Mouse (Mus musculus) heart, embryonic 12.5 days (tissue): ENCODE results near the gene Phldb2. TPM values are rescaled to one million over a fixed set of nuclear protein-coding genes. Genes with fewer than 3 reads are reported as not detected.

Experiments used
- ATAC-seq: fragments of 200-750 bp; cut with Nextera tagmentation; 2 replicates; pipeline ENCODE4 v1.8.0; 2017; ENCODE audit warnings: moderate TSS enrichment, moderate library complexity; ENCODE audit not compliant: insufficient number of reproducible peaks, low FRiP score
- H3K27ac ChIP-seq: fragments of 300-500 bp; sonication (generic); 2 replicates; pipeline ENCODE4 v1.5.1; 2016; ENCODE audit warnings: mild to moderate bottlenecking, moderate library complexity; ENCODE audit not compliant: poor library complexity, severe bottlenecking
- H3K27me3 ChIP-seq: fragments of 300-500 bp; sonication (generic); replicated peaks from 2 replicates; pipeline ENCODE4 v1.6.1; 2016; ENCODE audit warnings: mild to moderate bottlenecking, moderate library complexity
- H3K36me3 ChIP-seq: fragments of 300-500 bp; sonication (generic); 2 replicates; pipeline ENCODE4 v1.6.1; 2016; ENCODE audit warnings: mild to moderate bottlenecking, moderate library complexity
- H3K4me1 ChIP-seq: fragments of 300-500 bp; sonication (generic); replicated peaks from 2 replicates; pipeline ENCODE4 v1.6.1; 2016; ENCODE audit warnings: mild to moderate bottlenecking
- H3K4me2 ChIP-seq: fragments of 300-500 bp; sonication (generic); 2 replicates; pipeline ENCODE4 v1.6.1; 2016; ENCODE audit warnings: mild to moderate bottlenecking, moderate library complexity
- H3K4me3 ChIP-seq: fragments of 300-500 bp; sonication (generic); 2 replicates; pipeline ENCODE4 v1.5.1; 2016; ENCODE audit warnings: mild to moderate bottlenecking
- H3K9ac ChIP-seq: fragments of 300-500 bp; sonication (generic); 2 replicates; pipeline ENCODE4 v1.6.1; 2016; ENCODE audit warnings: mild to moderate bottlenecking, moderate library complexity
- H3K9me3 ChIP-seq: fragments of 300-500 bp; sonication (generic); replicated peaks from 2 replicates; pipeline ENCODE4 v1.6.1; 2016; ENCODE audit warnings: mild to moderate bottlenecking, moderate library complexity
- WGBS: fragments of 180-500 bp; shearing (Covaris S2); methylation state at CpG from one replicate; pipeline ENCODE4 v1.1.7; 2016; 5-methylcytosine and 5-hydroxymethylcytosine counted together
- polyA plus RNA-seq: library from polyadenylated mRNA; unstranded; fragments of >200 nt; fragmentation: Nextera tagmentation; extraction: Ambion mirVana; gene quantifications from 2 replicates; pipeline ENCODE4 v1.2.1, GENCODE M21; 2016

The Phldb2 gene
- polyA plus RNA-seq, 1 experiment from 2014 or later: 59.2 TPM

- no peaks in the 10 kb centered on the region for H3K4me1 ChIP-seq
- ATAC-seq: no peak
- H3K4me3 ChIP-seq: no peak overlapping the region
- H3K27me3 ChIP-seq: no peaks in the 10 kb centered on the region
- H3K9ac ChIP-seq: no peak overlapping the region
- no peaks in the 10 kb centered on the region for H3K36me3 ChIP-seq
- WGBS: 87% methylated on average over 5 of the region's 5 CpGs
- H3K9me3 ChIP-seq: no peaks in the 10 kb centered on the region
- no peak overlapping the region for H3K4me2 ChIP-seq
- no peak overlapping the region for H3K27ac ChIP-seq
These were observed 7.7 kb downstream of the Phldb2 start for GRCm38 (mm10) chr16:45945649-45946048.

GRCm38 (mm10) chr16:45945174-45945631, 8.2 kb downstream of the Phldb2 start:
- no peak overlapping the region for H3K4me3 ChIP-seq
- no peaks in the 10 kb centered on the region for H3K36me3 ChIP-seq
- WGBS: 62% methylated on average over 11 of the region's 11 CpGs
- no peaks in the 10 kb centered on the region for H3K9me3 ChIP-seq
- no peak for ATAC-seq
- H3K27ac ChIP-seq: no peak overlapping the region
- H3K27me3 ChIP-seq: no peaks in the 10 kb centered on the region
- no peak overlapping the region for H3K4me2 ChIP-seq
- no peaks in the 10 kb centered on the region for H3K4me1 ChIP-seq
- no peak overlapping the region for H3K9ac ChIP-seq

- no peak for ATAC-seq
- WGBS: 68% methylated on average over 8 of the region's 8 CpGs
- no peaks in the 10 kb centered on the region for H3K36me3 ChIP-seq
- H3K4me2 ChIP-seq: no peak overlapping the region
- H3K9me3 ChIP-seq: 0 out of 2 replicates have a peak, but pooled peaks cover 2% of the 10 kb centered on the region
- H3K27me3 ChIP-seq: no peaks in the 10 kb centered on the region
- H3K27ac ChIP-seq: no peak overlapping the region
- no peak overlapping the region for H3K9ac ChIP-seq
- no peak overlapping the region for H3K4me3 ChIP-seq
- H3K4me1 ChIP-seq: no peaks in the 10 kb centered on the region
These were observed 11.1 kb downstream of the Phldb2 start for GRCm38 (mm10) chr16:45942169-45942891.

GRCm38 (mm10) chr16:45940701-45941100, 12.7 kb downstream of the Phldb2 start:
- WGBS: 72% methylated on average over 2 of the region's 2 CpGs
- Histone ChIP-seq H3K4me1 (no peaks in the 10 kb centered on the region), H3K4me2 (no peak overlapping the region), H3K36me3 (no peaks in the 10 kb centered on the region), H3K27me3 (no peaks in the 10 kb centered on the region), H3K9ac (no peak overlapping the region), H3K27ac (no peak overlapping the region), H3K9me3 (0 out of 2 replicates have a peak, but pooled peaks cover 2% of the 10 kb centered on the region), H3K4me3 (no peak overlapping the region)
- ATAC-seq: no peak

- H3K4me3 ChIP-seq: no peak overlapping the region
- no peak overlapping the region for H3K4me2 ChIP-seq
- ATAC-seq: no peak
- WGBS: 86% methylated on average over 3 of the region's 3 CpGs
- H3K36me3 ChIP-seq: no peaks in the 10 kb centered on the region
- H3K9ac ChIP-seq: no peak overlapping the region
- no peak overlapping the region for H3K27ac ChIP-seq
- no peaks in the 10 kb centered on the region for H3K27me3 ChIP-seq
- no peaks in the 10 kb centered on the region for H3K4me1 ChIP-seq
- 0 out of 2 replicates have a peak, but pooled peaks cover 2% of the 10 kb centered on the region for H3K9me3 ChIP-seq
These were observed 14.0 kb downstream of the Phldb2 start for GRCm38 (mm10) chr16:45939436-45939835.

GRCm38 (mm10) chr16:45937381-45937780, 16.0 kb downstream of the Phldb2 start:
- H3K27ac ChIP-seq: no peak overlapping the region

GRCm38 (mm10) chr16:45936521-45936920, 16.9 kb downstream of the Phldb2 start:
- no peak overlapping the region for H3K27ac ChIP-seq
- H3K4me2 ChIP-seq: no peak overlapping the region
- H3K27me3 ChIP-seq: no peaks in the 10 kb centered on the region
- no peaks in the 10 kb centered on the region for H3K36me3 ChIP-seq
- ATAC-seq: no peak
- no peak overlapping the region for H3K4me3 ChIP-seq
- 73% methylated on average over 2 of the region's 2 CpGs for WGBS
- no peak overlapping the region for H3K9ac ChIP-seq
- H3K9me3 ChIP-seq: 0 out of 2 replicates have a peak, but pooled peaks cover 2% of the 10 kb centered on the region
- 0 out of 2 replicates have a peak, but pooled peaks cover 3% of the 10 kb centered on the region for H3K4me1 ChIP-seq

More at GRCm38 (mm10) chr16:45937381-45937780, 16.0 kb downstream of the Phldb2 start:
- Histone ChIP-seq H3K9ac (no peak overlapping the region), H3K27me3 (no peaks in the 10 kb centered on the region), H3K4me3 (no peak overlapping the region), H3K4me2 (no peak overlapping the region), H3K4me1 (0 out of 2 replicates have a peak, but pooled peaks cover 3% of the 10 kb centered on the region), H3K9me3 (0 out of 2 replicates have a peak, but pooled peaks cover 2% of the 10 kb centered on the region), H3K36me3 (no peaks in the 10 kb centered on the region)
- WGBS: 72% methylated on average over 2 of the region's 2 CpGs
- no peak for ATAC-seq

GRCm38 (mm10) chr16:45935956-45936483, 17.4 kb downstream of the Phldb2 start:
- Histone ChIP-seq H3K4me1 (0 out of 2 replicates have a peak, but pooled peaks cover 3% of the 10 kb centered on the region), H3K4me3 (no peak overlapping the region), H3K27me3 (no peaks in the 10 kb centered on the region), H3K4me2 (no peak overlapping the region), H3K9me3 (0 out of 2 replicates have a peak, but pooled peaks cover 2% of the 10 kb centered on the region), H3K9ac (no peak overlapping the region), H3K27ac (no peak overlapping the region), H3K36me3 (no peaks in the 10 kb centered on the region)
- 77% methylated on average over 3 of the region's 3 CpGs for WGBS
- no peak for ATAC-seq

- Histone ChIP-seq H3K36me3 (no peaks in the 10 kb centered on the region), H3K9ac (no peak overlapping the region), H3K27me3 (no peaks in the 10 kb centered on the region), H3K4me2 (no peak overlapping the region), H3K9me3 (0 out of 2 replicates have a peak, but pooled peaks cover 2% of the 10 kb centered on the region), H3K4me1 (0 out of 2 replicates have a peak, but pooled peaks cover 7% of the 10 kb centered on the region), H3K4me3 (no peak overlapping the region), H3K27ac (no peak overlapping the region)
- 48% methylated on average over 2 of the region's 2 CpGs for WGBS
- ATAC-seq: no peak
These were observed 18.5 kb downstream of the Phldb2 start for GRCm38 (mm10) chr16:45934721-45935407.

GRCm38 (mm10) chr16:45930308-45930707, 23.1 kb downstream of the Phldb2 start:
- Histone ChIP-seq H3K27me3 (no peaks in the 10 kb centered on the region), H3K9ac (no peak overlapping the region), H3K27ac (no peak overlapping the region), H3K4me3 (no peak overlapping the region), H3K9me3 (no peaks in the 10 kb centered on the region), H3K4me2 (no peak overlapping the region), H3K4me1 (peaks cover 21% of the 10 kb centered on the region), H3K36me3 (no peaks in the 10 kb centered on the region)
- no peak for ATAC-seq
- 85% methylated on average over 3 of the region's 3 CpGs for WGBS

- no peaks in the 10 kb centered on the region for H3K27me3 ChIP-seq
- no peak overlapping the region for H3K9ac ChIP-seq
- H3K4me1 ChIP-seq: peaks cover 30% of the 10 kb centered on the region
- no peak overlapping the region for H3K4me2 ChIP-seq
- WGBS: 30% methylated on average over 4 of the region's 4 CpGs
- H3K9me3 ChIP-seq: no peaks in the 10 kb centered on the region
- no peak overlapping the region for H3K27ac ChIP-seq
- H3K4me3 ChIP-seq: no peak overlapping the region
- no peaks in the 10 kb centered on the region for H3K36me3 ChIP-seq
- no peak; the same call in 1 of the 2 replicates for ATAC-seq
These were observed 25.3 kb downstream of the Phldb2 start for GRCm38 (mm10) chr16:45928090-45928489.
